Comparison of ENCODE assay signal across 18 mouse cellular contexts in genomic region chr15:7144542-7144941, GRCm38 (mm10). TPM values are rescaled to one million over a fixed set of nuclear protein-coding genes. Genes with fewer than 3 reads are reported as not detected.
DNase-seq lines count a peak whose midpoint lies in the region; ATAC-seq and TF ChIP-seq lines count a peak whose summit lies in the region.
"Had no signal": no experiment of that assay in that cellular context is flagged by ENCODE, and none has a peak within 500 bp of the region (broad histone marks: within the 10 kb centered on the region; RNA-seq: fewer than 3 reads in every experiment).

No protein-coding gene starts in this region.

- H3K4me3 ChIP-seq in forebrain, embryonic 14.5 days (ENCODE audit: low read depth, low read length) = no peak overlapping the region
- no peak overlapping the region for H3K4me3 ChIP-seq in forebrain, embryonic 11.5 days (ENCODE audit: low read depth, low read length)
- H3K4me3 ChIP-seq in hindbrain, embryonic 13.5 days = no peak overlapping the region
- no peak overlapping the region for H3K4me3 ChIP-seq in hindbrain, embryonic 16.5 days (ENCODE audit: low read length)
- no peak overlapping the region; the same call in 1 of the 2 replicates for H3K4me3 ChIP-seq in layer of hippocampus, adult 2 months
- H3K4me3 ChIP-seq: embryonic facial prominence, embryonic 12.5 days; forebrain, embryonic 12.5 days; heart, embryonic 13.5 days; liver, embryonic 12.5 days had no signal

- no peak overlapping the region for H3K27ac ChIP-seq in forebrain, embryonic 14.5 days (ENCODE audit: low read depth, low read length)
- no peak overlapping the region for H3K27ac ChIP-seq in forebrain, embryonic 11.5 days (ENCODE audit: low read depth, low read length)
- H3K27ac ChIP-seq in hindbrain, embryonic 13.5 days = peak overlapping the region; percentile 40; the same call in 1 of the 2 replicates
- no peak overlapping the region for H3K27ac ChIP-seq in hindbrain, embryonic 16.5 days (ENCODE audit: low read depth, low read length)
- H3K27ac ChIP-seq in layer of hippocampus, adult 2 months = peak overlapping the region; percentile 81; the same call in 1 of the 2 replicates
- H3K27ac ChIP-seq: embryonic facial prominence, embryonic 12.5 days; forebrain, embryonic 12.5 days; heart, embryonic 13.5 days; liver, embryonic 12.5 days had no signal

- no peak overlapping the region for H3K9ac ChIP-seq in forebrain, embryonic 14.5 days (ENCODE audit: low read length)
- H3K9ac ChIP-seq in forebrain, embryonic 11.5 days (ENCODE audit: low read length) = no peak overlapping the region
- no peak overlapping the region for H3K9ac ChIP-seq in hindbrain, embryonic 13.5 days
- H3K9ac ChIP-seq in hindbrain, embryonic 16.5 days (ENCODE audit: low read depth, low read length) = no peak overlapping the region
- H3K9ac ChIP-seq: embryonic facial prominence, embryonic 12.5 days; forebrain, embryonic 12.5 days; heart, embryonic 13.5 days; liver, embryonic 12.5 days had no signal

- TF ChIP-seq CTCF in layer of hippocampus, adult 2 months (conservative IDR thresholded peaks at IDR 0.05) = no peak

- no peaks in the 10 kb centered on the region for H3K36me3 ChIP-seq in forebrain, embryonic 14.5 days (ENCODE audit: control insufficient read depth, insufficient read depth, low read length)
- no peaks in the 10 kb centered on the region for H3K36me3 ChIP-seq in forebrain, embryonic 11.5 days (ENCODE audit: control insufficient read depth, insufficient read depth, low read length)
- H3K36me3 ChIP-seq in hindbrain, embryonic 13.5 days = no peaks in the 10 kb centered on the region
- no peaks in the 10 kb centered on the region for H3K36me3 ChIP-seq in hindbrain, embryonic 16.5 days (ENCODE audit: control insufficient read depth, insufficient read depth, low read length)
- H3K36me3 ChIP-seq: embryonic facial prominence, embryonic 12.5 days; forebrain, embryonic 12.5 days; heart, embryonic 13.5 days; liver, embryonic 12.5 days had no signal

- H3K9me3 ChIP-seq in forebrain, embryonic 14.5 days (replicated peaks; ENCODE audit: control insufficient read depth, low read length) = no peaks in the 10 kb centered on the region
- H3K9me3 ChIP-seq in forebrain, embryonic 11.5 days (ENCODE audit: control insufficient read depth, low read length) = no peaks in the 10 kb centered on the region
- H3K9me3 ChIP-seq in hindbrain, embryonic 13.5 days = no peaks in the 10 kb centered on the region
- no peaks in the 10 kb centered on the region for H3K9me3 ChIP-seq in hindbrain, embryonic 16.5 days (ENCODE audit: control insufficient read depth, low read length)
- H3K9me3 ChIP-seq: embryonic facial prominence, embryonic 12.5 days; forebrain, embryonic 12.5 days; heart, embryonic 13.5 days; liver, embryonic 12.5 days had no signal

- H3K27me3 ChIP-seq in forebrain, embryonic 14.5 days (replicated peaks; ENCODE audit: control insufficient read depth, insufficient read depth, low read length) = no peaks in the 10 kb centered on the region
- H3K27me3 ChIP-seq in forebrain, embryonic 11.5 days (ENCODE audit: control insufficient read depth, insufficient read depth, low read length) = no peaks in the 10 kb centered on the region
- no peaks in the 10 kb centered on the region for H3K27me3 ChIP-seq in hindbrain, embryonic 13.5 days
- no peaks in the 10 kb centered on the region for H3K27me3 ChIP-seq in hindbrain, embryonic 16.5 days (replicated peaks; ENCODE audit: control insufficient read depth, insufficient read depth, low read length)
- H3K27me3 ChIP-seq: embryonic facial prominence, embryonic 12.5 days; forebrain, embryonic 12.5 days; heart, embryonic 13.5 days had no signal

- H3K4me2 ChIP-seq in forebrain, embryonic 14.5 days (ENCODE audit: low read length) = no peak overlapping the region
- H3K4me2 ChIP-seq in forebrain, embryonic 11.5 days (ENCODE audit: low read depth, low read length, severe bottlenecking) = no peak overlapping the region
- no peak overlapping the region for H3K4me2 ChIP-seq in hindbrain, embryonic 13.5 days
- H3K4me2 ChIP-seq in hindbrain, embryonic 16.5 days (ENCODE audit: low read length) = no peak overlapping the region
- H3K4me2 ChIP-seq: embryonic facial prominence, embryonic 12.5 days; forebrain, embryonic 12.5 days; heart, embryonic 13.5 days; liver, embryonic 12.5 days had no signal

- 76% methylated on average over 3 of the region's 3 CpGs for WGBS in forebrain, embryonic 14.5 days
- WGBS in forebrain, embryonic 11.5 days = 79% methylated on average over 3 of the region's 3 CpGs
- 82% methylated on average over 3 of the region's 3 CpGs for WGBS in hindbrain, embryonic 13.5 days
- 68% methylated on average over 3 of the region's 3 CpGs for WGBS in hindbrain, embryonic 16.5 days

- H3K4me1 ChIP-seq in forebrain, embryonic 14.5 days (ENCODE audit: control insufficient read depth, insufficient read depth, low read length) = peaks cover 7% of the 10 kb centered on the region; the same call in 1 of the 2 replicates
- no peaks in the 10 kb centered on the region for H3K4me1 ChIP-seq in forebrain, embryonic 11.5 days (replicated peaks; ENCODE audit: control insufficient read depth, insufficient read depth, low read length)
- H3K4me1 ChIP-seq in hindbrain, embryonic 13.5 days (replicated peaks) = peaks cover 15% of the 10 kb centered on the region
- H3K4me1 ChIP-seq in hindbrain, embryonic 16.5 days (ENCODE audit: control insufficient read depth, insufficient read depth, low read depth, low read length) = peaks cover 20% of the 10 kb centered on the region
- H3K4me1 ChIP-seq: forebrain, embryonic 12.5 days had no signal

- no peak for ATAC-seq in forebrain, embryonic 14.5 days
- ATAC-seq in forebrain, embryonic 11.5 days (replicated peaks; ENCODE audit: low FRiP score) = no peak
- no peak for ATAC-seq in hindbrain, embryonic 13.5 days (ENCODE audit: low FRiP score)
- ATAC-seq in hindbrain, embryonic 16.5 days = no peak
- ATAC-seq: liver, embryonic 12.5 days had no signal

- DNase-seq in forebrain, embryonic 14.5 days (ENCODE audit: low spot score) = peak; percentile 17
- no peak for DNase-seq in forebrain, embryonic 11.5 days (ENCODE audit: low spot score)
- no peak for DNase-seq in layer of hippocampus, adult 2 months (ENCODE audit: low spot score in 2 of 2)
- DNase-seq in layer of hippocampus, adult 11-12 months (ENCODE audit: low spot score) = no peak
- peak; percentile 47 for DNase-seq in lung, postnatal 10 days
- DNase-seq in lung, postnatal 36 days = no peak
- DNase-seq: adrenal gland, postnatal 25 days; cerebellum, adult 18-20 months; kidney, postnatal 10 days; midbrain, embryonic 14.5 days; thymus, adult 18-20 months; thymus, postnatal 36 days had no signal

RNA-seq across cellular contexts. Expression of gene Lifr, which starts 54.1 kb away (rescaled TPM):
- 8.5 and 10.7 TPM in 2 replicates for polyA plus RNA-seq in forebrain, embryonic 14.5 days (2014; fragmentation: Nextera tagmentation; extraction: Ambion mirVana)
- polyA plus RNA-seq in forebrain, embryonic 11.5 days (2014; fragmentation: Nextera tagmentation; extraction: Ambion mirVana) = 9.4 and 10.7 TPM in 2 replicates
- polyA plus RNA-seq in hindbrain, embryonic 13.5 days (2015; fragmentation: Nextera tagmentation; extraction: Ambion mirVana) = 17.2 and 19.1 TPM in 2 replicates
- 16.8 and 18.2 TPM in 2 replicates for polyA plus RNA-seq in hindbrain, embryonic 16.5 days (2015; fragmentation: Nextera tagmentation; extraction: Ambion mirVana)
- total RNA-seq in layer of hippocampus, adult 2 months (2021) = 10 to 100 TPM; 51.3 to 52.9 TPM

Comparison
In these comparisons a context has a peak if more than half of its experiments do, and no peak if none do; other contexts are left out.
1. DNase-seq: peak in forebrain, embryonic 14.5 days (single experiment) and lung, postnatal 10 days (single experiment); none in forebrain, embryonic 11.5 days (single experiment), layer of hippocampus, adult 2 months (0 of 2), layer of hippocampus, adult 11-12 months (single experiment) and lung, postnatal 36 days (single experiment).
2. H3K27ac ChIP-seq: peak in hindbrain, embryonic 13.5 days (single experiment) and layer of hippocampus, adult 2 months (single experiment); none in forebrain, embryonic 14.5 days (single experiment), forebrain, embryonic 11.5 days (single experiment) and hindbrain, embryonic 16.5 days (single experiment).